Mouse (Mus musculus) embryo, embryonic 11 days (tissue): ENCODE data around the gene Arhgap19.

ENCODE experiments used
- DNase-seq: peaks from one replicate; pipeline ENCODE4 v3.0.0-alpha.2; 2015

Gene Arhgap19

DNA sequence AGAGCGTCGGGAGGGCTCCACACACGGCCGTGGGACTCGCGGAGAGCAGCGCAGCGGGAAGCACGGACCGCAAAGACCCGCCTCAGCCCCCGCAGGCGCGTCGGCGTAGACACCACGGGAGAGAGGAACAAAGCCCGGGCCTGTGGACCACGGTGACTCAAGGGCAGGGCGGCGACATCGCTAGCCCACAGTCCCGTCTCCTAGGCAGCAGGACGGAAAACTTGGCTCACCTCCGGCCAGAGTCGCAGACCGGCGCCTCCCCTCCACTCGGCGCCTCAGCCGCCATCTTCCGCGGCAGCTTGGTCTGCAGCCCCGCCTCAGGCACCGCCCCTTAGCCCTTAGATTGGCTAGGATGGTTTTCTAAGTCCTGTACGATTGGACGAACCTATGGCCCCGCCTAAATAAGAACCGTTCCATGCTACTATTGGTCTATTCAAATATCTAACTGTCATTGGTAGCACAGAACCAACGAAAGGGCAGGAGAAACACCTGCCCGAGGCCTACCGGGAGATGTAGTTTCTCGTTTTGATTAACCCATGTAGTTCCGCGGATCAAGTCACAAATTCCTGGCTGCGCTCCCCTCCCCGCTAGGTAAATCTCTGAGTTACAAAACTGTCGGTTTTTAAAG lies at the start of gene Arhgap19:
Gene Arhgap19, minus strand, starts transcription at position 306 of the 628 bp plus-strand sequence.
- DNase-seq, result peak; percentile 96

DNA sequence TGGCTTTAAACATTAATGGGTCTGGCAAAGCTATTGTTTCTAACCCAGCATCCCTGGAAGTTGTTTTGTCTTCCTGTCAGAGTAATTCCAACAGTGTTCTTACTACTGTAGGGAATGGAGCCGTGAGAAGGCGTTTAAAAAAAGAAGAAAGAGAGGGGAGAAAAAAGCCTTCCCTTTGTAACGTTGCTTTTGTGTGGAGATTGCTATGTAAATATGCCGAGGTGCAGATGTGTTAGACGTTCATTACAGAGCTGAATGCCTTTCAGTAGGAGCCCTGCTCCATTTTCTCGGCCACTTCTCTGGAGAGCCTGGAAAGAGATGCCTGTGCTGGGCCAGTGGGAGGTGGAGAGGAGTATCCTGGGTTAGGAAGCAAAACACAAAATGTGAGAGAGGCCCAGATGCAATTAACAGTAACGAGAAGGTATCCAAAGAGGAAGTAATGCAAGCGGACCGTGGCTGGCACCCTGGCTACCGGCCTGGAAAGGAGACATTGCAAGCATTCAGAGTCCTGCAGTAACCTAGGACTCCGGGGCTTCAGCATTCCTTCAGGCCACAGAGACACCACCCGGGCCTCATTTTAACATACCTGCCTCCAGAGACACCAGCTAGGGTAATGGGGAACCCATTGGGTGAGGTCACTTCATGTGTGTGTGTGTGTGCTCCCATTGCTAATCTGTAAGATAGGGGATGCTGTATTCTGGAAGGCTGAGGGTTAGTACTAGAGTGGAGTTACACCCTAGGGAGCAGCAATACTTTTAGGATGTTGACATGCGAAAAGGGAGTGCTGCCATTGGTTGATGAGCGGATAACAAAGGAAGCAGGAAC lies 49.1 kb upstream of the Arhgap19 start:
- DNase-seq, result peak; percentile 28

DNA sequence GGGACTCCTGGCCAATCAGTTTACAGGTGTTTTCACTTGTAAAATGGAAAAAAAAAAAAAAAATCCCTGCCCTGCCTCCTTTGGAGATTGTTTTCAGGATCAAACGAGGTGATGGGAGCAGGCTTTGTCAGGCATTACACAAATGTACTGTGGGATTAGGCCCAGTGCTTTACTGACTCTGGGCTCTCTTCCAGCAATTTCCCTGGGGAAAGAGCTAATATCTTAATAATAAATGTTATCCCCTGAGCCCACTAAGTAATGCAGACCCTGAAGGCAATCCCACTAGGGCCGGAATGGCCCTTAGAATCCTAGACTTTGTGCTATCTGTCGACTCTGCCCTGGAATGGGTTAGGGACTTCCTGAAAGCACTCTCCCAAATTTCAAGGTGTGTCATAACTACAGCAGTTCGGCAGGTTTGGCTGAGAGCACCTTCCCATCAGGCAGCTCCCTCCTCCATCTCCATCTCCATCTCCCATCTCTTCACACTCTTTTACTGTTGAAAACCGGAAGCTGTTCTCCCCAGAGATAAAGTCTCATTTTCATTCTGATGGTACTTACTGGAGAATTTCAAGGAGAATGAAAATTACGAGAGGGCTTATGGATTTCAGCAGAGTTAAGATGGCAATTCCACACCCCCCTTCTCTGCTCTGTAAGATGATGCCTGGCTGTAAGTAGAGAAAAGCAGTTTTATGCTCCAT lies 48.3 kb upstream of the Arhgap19 start:
- DNase-seq, result peak; percentile 17

DNA sequence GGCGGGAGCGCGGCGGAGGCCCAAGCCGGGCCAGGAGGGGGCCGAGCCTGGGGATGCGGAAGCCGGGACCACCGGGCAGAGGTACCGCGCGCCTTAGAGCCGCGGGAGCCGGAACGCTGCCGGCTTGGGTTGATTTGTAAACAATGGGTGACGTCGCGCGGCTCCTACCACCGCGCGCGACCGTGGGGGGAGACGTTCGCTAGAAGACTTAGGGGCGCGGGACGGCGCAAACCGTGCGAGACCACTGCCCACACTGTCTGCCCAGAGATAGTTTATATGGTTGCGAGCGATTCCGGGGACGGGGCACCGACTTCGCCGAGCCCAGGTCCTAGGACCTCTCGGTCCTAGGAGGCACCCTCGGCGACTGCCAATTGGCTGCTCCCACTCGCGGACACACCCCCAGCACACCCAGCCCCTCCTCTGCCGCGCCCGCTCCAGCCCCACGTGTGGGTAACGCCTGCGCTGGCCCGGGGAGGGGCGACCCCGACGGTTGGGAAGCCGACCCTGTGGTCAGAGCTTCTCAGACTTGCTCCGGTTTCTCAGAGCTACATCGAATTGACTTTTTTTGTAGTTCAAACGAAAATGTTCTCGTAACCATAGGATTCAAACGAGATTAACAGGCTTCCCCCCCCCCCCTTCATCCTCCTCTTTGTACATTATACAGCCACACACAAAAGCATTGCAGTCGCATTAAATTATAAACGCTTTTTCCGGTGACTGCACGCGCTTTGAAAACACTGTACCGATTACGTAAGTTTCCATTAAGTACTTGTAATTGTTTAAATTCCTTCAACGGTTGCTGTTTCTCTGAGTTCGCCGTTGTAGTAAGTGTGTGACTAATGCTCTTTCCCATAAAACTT lies 46.4 kb upstream of the Arhgap19 start, which contains the start of gene Frat2:
Gene Frat2, minus strand, starts transcription at position 141 of the 860 bp plus-strand sequence.
- DNase-seq, result peak; percentile 95

DNA sequence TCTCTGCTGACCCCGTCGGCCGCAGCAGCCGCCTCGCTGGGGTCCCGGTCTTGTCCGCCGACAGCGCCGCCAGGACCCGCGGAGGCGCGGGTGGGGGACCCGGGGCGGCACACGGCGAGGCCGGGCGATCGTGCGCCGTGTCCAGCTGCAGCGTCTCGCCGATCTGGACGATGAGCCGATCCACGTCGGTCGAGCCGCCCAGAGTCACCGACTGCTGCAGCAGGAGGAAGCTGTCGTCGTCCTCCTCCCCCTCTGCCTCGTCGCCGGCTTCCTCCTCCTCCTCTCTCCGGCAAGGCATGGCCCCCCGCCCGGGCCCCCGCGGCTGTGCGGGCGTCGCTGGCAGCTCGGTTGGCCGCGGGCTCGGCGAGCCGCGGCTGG lies 45.8 kb upstream of the Arhgap19 start:
- peak; percentile 62 for DNase-seq

DNA sequence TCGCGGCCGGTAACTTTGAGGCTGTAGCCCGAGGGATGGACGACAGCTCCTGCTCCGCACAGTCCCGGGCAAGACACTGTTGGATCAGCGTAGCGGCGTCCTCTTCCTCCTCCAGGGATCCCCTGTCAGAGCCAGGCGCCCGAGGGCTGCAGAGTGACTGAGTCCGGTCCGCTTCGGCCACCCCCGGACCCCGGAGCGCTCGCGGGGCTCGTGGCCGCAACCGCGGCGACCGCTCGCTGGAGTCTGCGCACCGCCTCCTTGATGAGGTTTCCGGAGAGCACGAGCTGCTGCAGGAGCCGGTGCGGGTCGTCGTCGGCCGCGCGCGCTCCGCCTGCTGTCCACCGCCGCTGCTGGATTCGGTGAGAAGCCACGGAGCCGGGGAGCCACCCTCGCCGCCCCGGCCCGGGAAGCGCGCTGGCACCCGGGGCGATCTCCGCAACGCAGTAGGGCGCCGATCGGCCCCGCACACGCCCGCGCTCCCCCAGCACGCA lies 45.3 kb upstream of the Arhgap19 start:
- peak; percentile 69 for DNase-seq

DNA sequence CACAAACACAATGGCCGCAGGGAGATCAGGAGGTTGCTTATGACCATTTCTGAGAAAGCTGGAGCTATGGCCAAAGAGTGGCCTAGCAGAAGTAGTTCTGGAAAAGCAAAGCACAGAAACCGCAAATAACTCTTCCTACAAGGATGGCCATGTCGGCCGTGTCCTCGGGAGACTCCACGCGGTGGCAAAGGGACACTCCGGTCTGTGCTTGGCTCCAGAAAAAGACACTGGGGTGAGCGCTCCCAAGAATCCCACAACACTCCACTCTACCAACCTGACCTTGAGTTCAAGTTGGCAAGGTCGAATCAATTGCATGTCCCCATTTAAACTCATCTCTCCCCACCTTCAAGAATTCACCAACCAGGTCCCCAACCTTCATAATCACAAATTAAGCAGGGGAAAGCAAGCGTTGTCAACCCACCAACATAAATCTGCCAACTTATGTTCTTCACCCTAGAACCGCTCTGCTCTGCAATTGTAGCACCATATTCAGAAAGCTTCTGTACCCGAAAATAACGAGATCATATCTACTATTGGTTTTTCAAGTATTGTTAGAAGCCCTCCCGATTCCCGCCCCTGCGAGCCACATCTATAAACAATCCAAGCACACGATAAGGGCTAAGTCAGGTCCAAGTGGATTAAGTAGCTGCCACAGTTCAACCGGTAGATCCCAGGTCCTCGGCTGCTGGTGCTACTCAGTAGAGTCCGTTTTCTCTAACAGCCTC lies 44.7 kb upstream of the Arhgap19 start:
- DNase-seq, result no peak

DNA sequence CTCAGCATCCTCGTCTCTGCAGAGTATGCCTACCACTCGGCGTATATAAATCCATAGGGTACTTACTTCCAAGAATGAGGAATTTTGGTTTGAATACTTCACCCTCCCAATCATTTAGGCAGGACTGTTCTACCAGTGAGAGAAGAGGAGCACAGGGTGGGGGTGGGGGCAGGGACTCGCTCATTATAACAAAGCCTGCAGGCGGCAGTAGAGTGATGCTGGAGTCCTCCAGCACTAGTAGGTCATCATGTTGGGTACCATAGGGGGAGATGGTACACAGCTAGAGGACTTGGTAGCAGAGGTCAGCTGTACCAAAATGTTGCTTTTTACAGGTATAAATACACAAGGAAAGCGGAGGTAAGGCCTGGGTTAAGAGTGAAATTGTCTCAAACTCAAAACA lies 42.5 kb upstream of the Arhgap19 start:
- DNase-seq, result no peak

DNA sequence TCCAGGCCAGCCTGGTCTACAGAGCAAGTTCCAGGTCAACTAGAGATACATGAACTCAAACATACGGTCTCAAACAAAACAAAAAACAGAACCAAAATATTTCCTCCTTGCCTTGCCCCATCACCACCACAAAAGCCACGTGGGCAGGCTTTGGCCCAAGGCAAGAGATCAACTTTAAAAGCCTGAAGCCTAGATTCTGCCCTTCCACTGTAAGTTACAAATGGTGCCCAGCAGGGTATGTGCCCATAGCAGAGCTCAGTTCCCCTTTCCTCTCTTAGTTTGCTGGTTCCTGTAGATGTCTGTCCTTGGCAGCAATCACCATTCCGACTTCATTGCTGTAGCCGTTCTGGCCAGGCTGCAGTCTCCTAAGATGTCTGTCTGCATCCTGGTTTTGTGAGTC lies 40.9 kb upstream of the Arhgap19 start:
- DNase-seq, result no peak

DNA sequence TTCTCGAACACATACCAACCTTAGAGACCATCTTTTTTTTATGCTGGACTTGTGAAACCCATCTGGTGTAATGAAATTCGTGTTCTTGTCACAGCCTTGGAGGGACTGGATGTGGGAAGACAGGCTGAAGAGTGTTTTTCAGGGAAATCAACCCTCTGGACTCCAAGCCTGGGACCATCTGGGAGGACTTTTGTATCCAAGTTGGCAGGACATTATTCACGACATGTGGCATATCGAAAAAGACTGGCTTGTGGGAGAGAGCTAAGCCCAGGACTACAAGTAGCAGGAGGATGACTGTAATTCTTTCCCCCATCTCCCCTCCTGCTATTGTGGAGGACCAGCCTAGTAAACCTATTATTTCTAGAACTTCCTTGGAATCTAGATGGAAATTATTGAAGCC lies 40.3 kb upstream of the Arhgap19 start:
- no peak for DNase-seq

DNA sequence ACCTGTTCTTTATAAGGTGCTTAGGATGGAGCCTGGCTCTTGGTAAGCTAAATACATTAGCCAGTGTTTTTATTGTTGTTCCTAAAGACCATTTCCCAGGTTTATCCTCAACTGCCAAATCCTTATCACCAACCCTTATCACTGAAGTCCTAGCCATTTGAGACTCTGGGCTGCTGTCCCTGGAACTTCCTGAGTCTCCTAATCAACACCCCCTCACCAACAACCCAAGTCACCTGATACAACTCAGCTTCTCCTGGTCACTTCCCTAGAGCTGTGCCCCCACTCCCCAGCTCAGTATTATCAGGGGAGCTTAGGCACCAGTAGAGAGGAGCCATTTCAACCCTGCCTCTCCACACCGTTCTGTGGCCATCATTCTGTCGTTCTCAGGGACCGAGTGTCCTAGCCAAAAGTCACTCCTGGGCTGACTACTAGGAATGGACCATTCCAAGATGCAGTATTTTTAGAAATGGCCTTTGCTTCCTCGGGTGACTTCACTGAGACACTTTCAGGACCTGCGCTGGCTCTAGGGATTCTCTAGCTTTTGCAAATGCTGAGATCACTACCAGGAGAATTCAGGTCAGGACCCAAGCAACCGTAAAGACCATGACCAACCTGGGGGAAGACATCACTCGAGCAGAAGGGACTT lies 39.4 kb upstream of the Arhgap19 start:
- DNase-seq, result no peak

DNA sequence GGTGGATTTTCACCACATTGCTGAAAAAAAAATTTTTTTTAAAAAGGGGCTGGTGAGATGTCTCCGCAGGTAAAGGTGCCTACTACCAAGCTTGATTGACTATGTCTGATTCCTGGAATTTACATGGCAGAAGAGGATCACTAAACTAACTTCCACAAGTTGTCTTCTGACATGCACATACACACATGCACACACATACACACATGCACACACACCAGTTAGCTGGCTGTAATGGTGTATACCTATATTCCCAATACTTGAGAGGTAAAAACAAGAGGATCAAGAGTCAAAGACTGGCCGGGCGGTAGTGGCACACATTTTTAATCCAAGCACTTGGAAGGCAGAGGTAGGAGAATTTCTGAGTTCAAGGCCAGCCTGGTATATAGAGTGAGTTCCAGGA lies 37.8 kb upstream of the Arhgap19 start:
- no peak for DNase-seq

DNA sequence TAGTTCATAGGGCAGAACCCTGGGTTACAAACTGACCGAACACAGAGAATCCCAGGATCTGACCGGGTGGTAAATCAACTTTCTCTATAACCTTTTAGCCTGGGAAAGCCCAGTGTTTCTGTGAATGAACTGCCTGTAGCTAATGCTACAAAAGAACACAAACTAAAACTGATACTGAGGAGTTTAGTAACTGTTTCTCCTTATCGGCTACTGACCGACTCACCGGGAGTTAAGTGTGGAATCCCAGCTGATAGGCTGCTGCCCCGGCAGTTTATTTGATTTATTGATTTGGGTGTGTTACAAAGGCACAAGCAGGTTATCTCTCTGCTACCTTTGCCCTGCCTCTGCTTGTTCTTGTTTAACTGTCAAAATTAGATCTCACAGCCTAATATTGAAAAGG lies 37.0 kb upstream of the Arhgap19 start:
- DNase-seq, result no peak

DNA sequence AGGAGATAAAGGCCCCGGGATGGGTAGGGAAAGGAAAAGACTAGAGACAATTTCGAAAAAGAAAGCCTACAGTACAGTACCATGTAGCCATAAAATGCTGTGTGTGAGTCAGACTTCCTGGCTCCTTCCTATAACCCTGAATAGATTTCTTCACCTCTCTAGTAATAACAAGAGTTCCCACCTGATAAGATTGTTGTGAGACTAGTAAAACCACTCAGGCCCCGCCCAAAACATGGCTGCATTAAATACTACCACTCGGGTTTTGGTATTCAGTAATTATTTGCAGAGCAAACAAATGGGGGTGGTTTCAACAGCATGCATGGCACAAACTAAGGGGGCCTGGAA lies 36.0 kb upstream of the Arhgap19 start:
- DNase-seq, result no peak

DNA sequence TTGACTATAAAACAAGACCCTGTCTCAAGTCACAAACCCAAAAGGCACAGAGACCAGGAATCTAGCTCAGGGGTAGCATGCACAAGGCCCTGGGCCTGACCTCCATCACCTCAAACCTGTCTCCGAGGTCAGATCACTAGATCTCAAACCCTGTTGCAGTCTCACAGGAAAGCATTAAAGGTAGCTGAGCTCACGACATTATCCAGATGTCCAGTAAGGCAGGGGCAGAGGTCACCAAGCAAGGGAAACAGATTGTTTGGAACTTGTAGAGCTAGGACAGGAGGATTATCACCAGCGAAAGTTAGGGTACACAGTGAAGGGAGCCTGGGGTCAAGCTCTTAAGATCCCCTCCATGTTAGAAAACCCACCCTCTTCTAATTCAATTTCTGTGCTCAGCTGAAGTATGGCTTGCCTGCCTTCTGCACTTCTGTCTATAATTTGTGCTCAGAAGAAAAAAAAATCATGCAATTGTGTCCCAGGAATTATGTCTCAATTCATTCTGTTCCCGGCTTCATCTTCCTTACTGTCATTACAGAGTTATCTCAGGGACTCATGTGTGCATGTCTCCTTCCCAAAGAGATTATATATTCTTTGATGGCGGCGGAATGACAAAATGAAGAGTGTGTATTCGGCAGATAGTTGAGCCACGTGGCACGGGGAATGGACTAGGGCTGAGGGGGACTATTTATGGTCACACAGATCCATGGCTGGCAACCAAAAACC lies 35.5 kb upstream of the Arhgap19 start:
- no peak for DNase-seq

DNA sequence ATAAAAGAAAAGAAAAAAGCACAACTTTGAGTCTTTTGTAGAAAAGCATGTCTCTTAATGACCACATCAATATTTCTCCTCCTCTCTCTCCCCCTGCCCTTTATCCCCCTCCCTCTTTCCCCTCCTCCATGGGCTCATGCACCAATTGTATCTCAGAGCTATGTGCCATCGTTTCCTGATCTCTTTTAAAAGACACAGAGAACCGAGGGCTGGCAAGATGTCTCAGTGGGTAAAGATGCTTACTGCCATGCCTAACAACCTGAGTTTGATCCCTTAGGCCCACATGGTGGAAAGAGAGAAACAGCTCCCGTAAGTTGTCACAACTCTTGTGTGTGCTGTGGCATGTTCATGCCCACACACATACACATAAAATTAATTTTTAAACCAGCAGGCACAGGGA lies 34.9 kb upstream of the Arhgap19 start:
- no peak for DNase-seq

DNA sequence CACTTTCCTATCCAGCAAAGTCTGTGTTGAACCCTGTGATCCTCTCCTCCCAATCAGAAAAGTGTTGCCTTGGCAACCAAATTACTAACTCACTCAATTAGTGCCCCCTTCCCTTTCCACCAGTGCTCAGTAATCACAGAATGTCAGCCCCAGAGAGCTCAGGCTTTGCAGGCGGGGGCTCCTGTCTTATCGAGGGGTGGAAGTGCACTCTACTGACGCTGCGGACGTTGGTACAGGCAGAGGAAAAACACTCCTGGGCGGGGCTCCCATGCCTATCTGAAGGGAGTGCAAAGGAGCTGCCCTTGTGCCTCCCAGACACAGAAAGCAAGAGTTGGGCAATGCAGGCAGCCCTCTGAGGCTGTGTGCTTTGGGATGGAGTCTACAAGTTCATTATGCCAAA lies 34.0 kb upstream of the Arhgap19 start:
- peak; percentile 63 for DNase-seq

DNA sequence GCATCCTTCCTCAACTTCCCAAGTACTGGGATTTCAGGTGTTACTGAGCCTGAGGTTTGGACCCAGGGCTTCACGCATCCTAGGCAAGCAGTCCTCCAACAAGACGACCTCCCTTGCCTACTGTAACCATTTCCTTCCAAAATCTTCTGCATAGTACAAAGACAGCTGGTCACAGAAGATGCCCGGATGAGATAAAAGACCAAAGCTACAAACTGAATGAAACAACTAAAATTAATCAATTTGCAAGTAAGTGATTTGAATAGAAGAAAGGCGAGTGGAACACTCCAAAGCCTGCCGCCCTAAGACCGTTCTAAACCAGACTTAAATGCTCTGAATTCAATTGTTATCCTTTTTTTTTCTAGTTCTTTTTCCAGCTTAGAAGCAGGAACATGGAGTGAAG lies 33.6 kb upstream of the Arhgap19 start:
- no peak for DNase-seq

DNA sequence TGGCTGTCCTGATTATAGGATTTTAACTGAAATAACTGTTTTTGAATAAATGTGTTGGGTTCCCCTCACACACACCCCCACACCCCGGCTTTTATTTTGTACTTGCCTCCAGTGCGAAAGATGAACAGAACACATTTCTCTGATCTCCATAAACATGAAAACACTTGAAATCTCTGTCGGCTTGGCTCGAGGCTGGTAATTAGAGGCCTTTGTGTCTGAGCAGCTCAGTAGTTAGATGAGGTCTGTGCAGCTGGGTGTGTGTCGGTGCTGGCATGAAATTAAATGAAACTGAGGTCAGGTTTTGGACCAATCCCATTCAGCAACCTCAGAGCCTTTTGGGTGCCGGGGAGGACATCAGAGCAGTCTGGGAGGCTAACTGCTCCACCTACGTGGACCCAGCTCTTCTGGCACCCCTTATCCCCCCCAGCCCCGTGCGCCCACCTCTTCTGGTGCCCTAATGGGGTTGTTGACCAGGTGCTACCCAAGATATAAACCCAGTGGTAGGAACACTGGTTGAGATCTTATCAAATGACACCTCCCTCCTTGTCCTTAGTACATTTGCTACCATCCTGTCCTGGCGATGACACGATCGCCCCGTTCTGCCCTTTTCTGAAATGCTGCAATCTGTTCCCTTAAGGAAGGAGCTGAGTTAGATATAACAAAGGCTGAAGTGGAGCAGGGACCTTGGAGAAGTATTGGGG lies 30.8 kb upstream of the Arhgap19 start:
- no peak for DNase-seq

DNA sequence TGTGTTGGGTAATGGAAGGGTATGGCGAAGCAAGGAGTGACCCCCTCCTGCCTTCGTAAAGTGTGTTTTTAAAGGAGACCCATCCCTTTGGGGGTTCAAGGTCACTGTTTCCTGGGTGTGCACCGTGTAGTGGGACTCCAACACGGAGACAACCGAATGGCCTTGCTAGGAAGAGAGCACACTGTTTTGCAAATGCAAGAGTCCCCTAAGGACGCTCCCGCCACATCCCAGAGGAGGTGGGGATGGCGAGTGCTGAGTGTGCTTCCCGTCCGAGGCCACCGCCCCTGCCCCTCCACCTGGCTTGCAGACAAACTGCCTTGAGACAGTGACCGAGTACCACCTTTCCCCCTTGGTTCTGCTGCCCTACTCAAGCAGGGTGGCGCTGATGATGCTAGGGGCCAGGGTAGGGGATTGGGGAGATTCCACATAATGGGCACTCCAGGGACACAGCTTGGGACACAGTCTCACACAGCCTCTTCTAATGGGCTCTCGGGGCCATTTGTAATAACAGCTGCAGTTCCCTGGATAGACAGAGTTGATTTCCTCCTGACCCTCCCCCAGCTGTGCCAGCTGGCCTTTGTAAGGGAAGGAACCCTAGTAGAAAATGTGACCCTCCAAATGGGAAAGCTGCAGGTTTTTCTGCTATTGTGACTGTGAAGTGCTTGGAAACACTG lies 30.0 kb upstream of the Arhgap19 start:
- DNase-seq, result peak; percentile 43
